Mouse (Mus musculus): ENCODE results near the gene Lpcat2. TPM values are rescaled to one million over a fixed set of nuclear protein-coding genes. Genes with fewer than 3 reads are reported as not detected.

Gene Lpcat2
- polyA plus RNA-seq, 1 experiment, result 7.0 TPM

DNA sequence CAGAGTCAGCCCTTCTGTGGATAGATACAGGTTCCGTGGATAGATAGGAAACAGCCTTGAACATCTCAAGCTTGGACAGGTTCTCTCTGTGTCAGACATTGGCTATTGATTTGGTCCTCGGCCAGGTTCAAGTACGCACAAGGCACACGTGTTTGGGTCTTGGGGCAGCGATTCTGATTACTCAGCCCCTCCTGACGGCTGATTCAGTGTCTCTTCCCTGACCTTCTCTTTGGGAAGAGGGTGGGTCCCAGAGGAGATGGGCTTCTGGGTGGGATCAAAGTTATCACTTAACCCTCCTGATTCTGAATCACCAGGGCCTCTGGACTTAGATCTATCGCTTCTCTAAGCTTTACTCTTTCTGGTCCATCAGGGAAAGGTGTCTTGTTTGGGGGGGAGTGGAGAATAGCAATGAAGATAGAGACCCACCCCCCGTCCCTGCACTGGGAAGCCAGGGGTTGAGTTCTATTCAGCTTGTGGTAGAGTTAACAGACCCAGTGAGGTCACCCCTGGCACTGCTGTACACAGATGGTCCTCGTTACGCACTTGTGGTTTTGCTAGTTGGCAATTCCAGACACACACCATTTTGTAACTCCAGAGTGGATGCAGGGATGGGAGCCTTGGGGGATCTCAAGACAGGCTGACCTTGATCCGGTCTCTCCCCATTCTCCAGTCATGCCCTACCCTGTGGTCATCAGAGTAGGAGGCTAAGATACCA, 20.2 kb upstream of the Lpcat2 start:
- TF ChIP-seq CTCF (IDR thresholded peaks at IDR 0.05; ENCODE audit: borderline replicate concordance, extremely low read depth, insufficient read depth, insufficient read length), result no peak
- no peak for TF ChIP-seq POLR2A (IDR thresholded peaks at IDR 0.05; ENCODE audit: borderline replicate concordance, extremely low read depth, insufficient read depth, insufficient read length, poor library complexity, severe bottlenecking)

GRCm38 (mm10) chr8:92835901-92836300, 19.2 kb upstream of the Lpcat2 start:
- TF ChIP-seq POLR2A (IDR thresholded peaks at IDR 0.05; ENCODE audit: borderline replicate concordance, extremely low read depth, insufficient read depth, insufficient read length, poor library complexity, severe bottlenecking) (no peak), CTCF (IDR thresholded peaks at IDR 0.05; ENCODE audit: borderline replicate concordance, extremely low read depth, insufficient read depth, insufficient read length) (no peak)
- no peak for DNase-seq (ENCODE audit: low read depth)

More for the DNA sequence above, 20.2 kb upstream of the Lpcat2 start:
- no peak for DNase-seq (ENCODE audit: low read depth)

DNA sequence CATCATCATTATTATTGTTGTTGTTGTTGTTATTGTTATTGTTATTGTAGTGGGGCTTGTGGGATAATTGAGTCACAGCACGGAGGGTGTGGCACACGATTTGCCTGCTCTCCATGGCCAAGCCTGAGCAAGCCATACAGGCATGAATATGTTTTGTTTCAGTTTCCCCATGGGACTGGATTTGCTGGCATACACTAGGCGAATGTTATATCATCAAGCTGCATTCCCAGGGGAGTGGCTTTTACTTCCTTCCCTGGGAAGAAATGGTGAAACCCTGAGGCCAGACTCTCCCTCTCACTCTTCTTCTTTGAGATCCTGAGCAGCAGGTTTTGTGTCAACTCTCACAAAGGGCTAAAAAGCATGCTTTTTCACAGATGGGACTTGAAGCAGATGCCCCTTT, 16.5 kb upstream of the Lpcat2 start:
- no peak for DNase-seq (ENCODE audit: low read depth)
- TF ChIP-seq CTCF (IDR thresholded peaks at IDR 0.05; ENCODE audit: borderline replicate concordance, extremely low read depth, insufficient read depth, insufficient read length), result no peak
- no peak for TF ChIP-seq POLR2A (IDR thresholded peaks at IDR 0.05; ENCODE audit: borderline replicate concordance, extremely low read depth, insufficient read depth, insufficient read length, poor library complexity, severe bottlenecking)

- TF ChIP-seq CTCF (IDR thresholded peaks at IDR 0.05; ENCODE audit: borderline replicate concordance, extremely low read depth, insufficient read depth, insufficient read length), result no peak
- no peak for TF ChIP-seq POLR2A (IDR thresholded peaks at IDR 0.05; ENCODE audit: borderline replicate concordance, extremely low read depth, insufficient read depth, insufficient read length, poor library complexity, severe bottlenecking)
- no peak for DNase-seq (ENCODE audit: low read depth)
Measured at GRCm38 (mm10) chr8:92839161-92839560, 16.0 kb upstream of the Lpcat2 start.

- no peak for DNase-seq (ENCODE audit: low read depth)
- TF ChIP-seq POLR2A (IDR thresholded peaks at IDR 0.05; ENCODE audit: borderline replicate concordance, extremely low read depth, insufficient read depth, insufficient read length, poor library complexity, severe bottlenecking) (no peak), CTCF (IDR thresholded peaks at IDR 0.05; ENCODE audit: borderline replicate concordance, extremely low read depth, insufficient read depth, insufficient read length) (no peak)
Measured at GRCm38 (mm10) chr8:92839876-92840275, 15.3 kb upstream of the Lpcat2 start.

GRCm38 (mm10) chr8:92846684-92847083, 8.5 kb upstream of the Lpcat2 start:
- peak; percentile 77 for DNase-seq (ENCODE audit: low read depth)

GRCm38 (mm10) chr8:92847299-92847698, 7.8 kb upstream of the Lpcat2 start:
- TF ChIP-seq POLR2A (IDR thresholded peaks at IDR 0.05; ENCODE audit: borderline replicate concordance, extremely low read depth, insufficient read depth, insufficient read length, poor library complexity, severe bottlenecking), result no peak
- no peak for TF ChIP-seq CTCF (IDR thresholded peaks at IDR 0.05; ENCODE audit: borderline replicate concordance, extremely low read depth, insufficient read depth, insufficient read length)
- peak; percentile 72 for DNase-seq (ENCODE audit: low read depth)

More at GRCm38 (mm10) chr8:92846684-92847083, 8.5 kb upstream of the Lpcat2 start:
- TF ChIP-seq CTCF (IDR thresholded peaks at IDR 0.05; ENCODE audit: borderline replicate concordance, extremely low read depth, insufficient read depth, insufficient read length) (no peak), POLR2A (IDR thresholded peaks at IDR 0.05; ENCODE audit: borderline replicate concordance, extremely low read depth, insufficient read depth, insufficient read length, poor library complexity, severe bottlenecking) (no peak)

DNA sequence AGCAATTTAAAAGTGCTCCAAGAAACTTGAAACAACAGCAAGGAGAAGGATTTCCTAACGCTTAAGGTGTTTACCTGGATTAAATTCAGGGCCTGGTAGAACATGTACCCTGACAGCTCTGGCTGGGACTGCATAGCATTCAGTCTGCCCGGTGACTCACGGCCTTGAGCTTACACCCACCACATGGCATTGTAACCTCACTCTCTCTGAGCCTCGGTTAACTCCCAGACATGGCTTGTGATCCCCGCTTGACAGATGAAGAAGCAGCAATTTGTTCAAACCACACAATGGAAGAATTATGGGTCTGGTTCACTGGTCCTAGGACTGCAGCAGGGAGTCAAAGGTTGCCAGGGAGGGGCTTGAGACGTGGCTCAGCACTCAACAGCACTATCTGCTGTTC, 5.9 kb upstream of the Lpcat2 start:
- TF ChIP-seq POLR2A (IDR thresholded peaks at IDR 0.05; ENCODE audit: borderline replicate concordance, extremely low read depth, insufficient read depth, insufficient read length, poor library complexity, severe bottlenecking) (no peak), CTCF (IDR thresholded peaks at IDR 0.05; ENCODE audit: borderline replicate concordance, extremely low read depth, insufficient read depth, insufficient read length) (no peak)
- DNase-seq (ENCODE audit: low read depth), result no peak

- TF ChIP-seq POLR2A (IDR thresholded peaks at IDR 0.05; ENCODE audit: borderline replicate concordance, extremely low read depth, insufficient read depth, insufficient read length, poor library complexity, severe bottlenecking) (no peak), CTCF (IDR thresholded peaks at IDR 0.05; ENCODE audit: borderline replicate concordance, extremely low read depth, insufficient read depth, insufficient read length) (no peak)
- peak; percentile 82 for DNase-seq (ENCODE audit: low read depth)
Measured at GRCm38 (mm10) chr8:92850239-92850638, 4.9 kb upstream of the Lpcat2 start.

- TF ChIP-seq POLR2A (IDR thresholded peaks at IDR 0.05; ENCODE audit: borderline replicate concordance, extremely low read depth, insufficient read depth, insufficient read length, poor library complexity, severe bottlenecking), result no peak
- no peak for TF ChIP-seq CTCF (IDR thresholded peaks at IDR 0.05; ENCODE audit: borderline replicate concordance, extremely low read depth, insufficient read depth, insufficient read length)
- DNase-seq (ENCODE audit: low read depth), result no peak
Measured at GRCm38 (mm10) chr8:92851381-92851780, 3.8 kb upstream of the Lpcat2 start.

- TF ChIP-seq CTCF (IDR thresholded peaks at IDR 0.05; ENCODE audit: borderline replicate concordance, extremely low read depth, insufficient read depth, insufficient read length), result no peak
Measured at GRCm38 (mm10) chr8:92853188-92853983, 1.8 kb upstream of the Lpcat2 start.

GRCm38 (mm10) chr8:92854673-92855072, 466 bp upstream of the Lpcat2 start:
- TF ChIP-seq CTCF (IDR thresholded peaks at IDR 0.05; ENCODE audit: borderline replicate concordance, extremely low read depth, insufficient read depth, insufficient read length) (no peak), POLR2A (IDR thresholded peaks at IDR 0.05; ENCODE audit: borderline replicate concordance, extremely low read depth, insufficient read depth, insufficient read length, poor library complexity, severe bottlenecking) (no peak)
- DNase-seq (ENCODE audit: low read depth), result no peak

More at GRCm38 (mm10) chr8:92853188-92853983, 1.8 kb upstream of the Lpcat2 start:
- DNase-seq (ENCODE audit: low read depth), result no peak
